Mouse (Mus musculus): ENCODE measurements around the gene Cds1. TPM values are rescaled to one million over a fixed set of nuclear protein-coding genes. Genes with fewer than 3 reads are reported as not detected.

The Cds1 gene
- total RNA-seq, 2 experiments from 2014 or later, result not detected

DNA sequence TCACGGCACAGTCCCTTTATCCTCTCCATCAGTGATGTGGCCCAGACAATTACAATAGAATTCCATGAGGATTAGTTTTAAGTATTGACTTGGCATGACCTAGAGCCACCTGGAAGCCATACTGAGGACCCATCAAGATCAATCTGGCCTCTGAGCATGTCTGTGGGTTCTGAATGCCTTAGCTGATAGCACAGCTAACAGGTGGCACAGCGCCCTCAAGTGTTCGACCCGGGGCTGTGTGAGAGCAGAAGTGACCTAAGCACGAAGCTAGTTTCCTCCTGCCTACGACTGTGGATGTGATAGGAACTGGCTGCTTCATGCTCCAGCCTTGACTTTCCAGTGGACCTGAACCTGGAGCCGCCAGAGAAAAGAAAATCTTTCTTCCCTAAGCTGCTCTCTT lies 89.7 kb downstream of the Cds1 start:
- ATAC-seq (replicated peaks; ENCODE audit: low FRiP score, low TSS enrichment, poor library complexity, severe bottlenecking), result 0 out of 2 replicates have a peak, but pooled peaks have one; percentile 32

DNA sequence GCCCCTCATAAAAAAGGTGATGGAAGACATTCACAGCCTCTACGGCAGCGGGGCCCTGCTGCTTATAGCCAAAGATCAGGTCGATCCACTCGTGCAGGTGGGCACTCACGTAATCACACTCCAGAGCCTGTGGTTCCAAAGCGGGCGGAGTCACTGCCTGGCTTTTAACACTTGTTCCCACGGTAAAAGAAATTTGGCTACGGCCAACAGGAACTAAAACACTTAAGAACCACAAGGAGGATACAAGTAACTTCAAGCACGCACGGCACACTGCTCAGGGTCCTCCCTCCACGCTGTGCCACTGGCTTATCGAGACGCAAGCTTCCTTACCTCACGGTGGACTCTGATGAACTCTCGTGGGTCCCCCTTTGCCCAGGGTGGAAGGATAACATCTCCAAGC lies 90.5 kb downstream of the Cds1 start:
- ATAC-seq (replicated peaks; ENCODE audit: low FRiP score, low TSS enrichment, poor library complexity, severe bottlenecking), result no peak

DNA sequence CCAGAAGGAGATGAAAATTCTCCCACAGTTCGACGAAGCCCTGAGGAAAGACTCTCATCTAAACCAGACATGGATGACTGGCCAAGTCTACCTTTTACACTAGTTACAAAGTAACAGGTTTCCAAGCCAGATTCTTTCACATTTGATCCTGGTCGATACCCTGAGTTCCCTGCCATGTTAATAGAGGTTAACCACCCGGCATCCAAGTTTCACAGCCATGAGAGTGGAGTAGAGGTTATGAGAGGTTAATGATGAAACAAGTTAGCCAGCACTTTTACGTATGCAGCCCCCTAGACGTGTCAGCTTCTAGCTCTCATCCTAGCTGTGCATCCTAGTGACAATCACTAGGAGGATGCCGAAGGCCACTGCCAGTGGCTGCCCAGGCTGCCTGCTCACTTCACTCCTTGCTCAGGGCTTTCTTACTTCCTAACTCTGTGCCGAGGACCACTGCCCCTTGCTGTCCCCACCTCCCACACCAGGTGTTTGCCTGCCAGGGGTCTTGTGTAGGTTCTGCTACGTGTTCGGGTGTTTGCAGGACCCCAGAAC lies 94.0 kb downstream of the Cds1 start:
- no peak for ATAC-seq (replicated peaks; ENCODE audit: low FRiP score, low TSS enrichment, poor library complexity, severe bottlenecking)

DNA sequence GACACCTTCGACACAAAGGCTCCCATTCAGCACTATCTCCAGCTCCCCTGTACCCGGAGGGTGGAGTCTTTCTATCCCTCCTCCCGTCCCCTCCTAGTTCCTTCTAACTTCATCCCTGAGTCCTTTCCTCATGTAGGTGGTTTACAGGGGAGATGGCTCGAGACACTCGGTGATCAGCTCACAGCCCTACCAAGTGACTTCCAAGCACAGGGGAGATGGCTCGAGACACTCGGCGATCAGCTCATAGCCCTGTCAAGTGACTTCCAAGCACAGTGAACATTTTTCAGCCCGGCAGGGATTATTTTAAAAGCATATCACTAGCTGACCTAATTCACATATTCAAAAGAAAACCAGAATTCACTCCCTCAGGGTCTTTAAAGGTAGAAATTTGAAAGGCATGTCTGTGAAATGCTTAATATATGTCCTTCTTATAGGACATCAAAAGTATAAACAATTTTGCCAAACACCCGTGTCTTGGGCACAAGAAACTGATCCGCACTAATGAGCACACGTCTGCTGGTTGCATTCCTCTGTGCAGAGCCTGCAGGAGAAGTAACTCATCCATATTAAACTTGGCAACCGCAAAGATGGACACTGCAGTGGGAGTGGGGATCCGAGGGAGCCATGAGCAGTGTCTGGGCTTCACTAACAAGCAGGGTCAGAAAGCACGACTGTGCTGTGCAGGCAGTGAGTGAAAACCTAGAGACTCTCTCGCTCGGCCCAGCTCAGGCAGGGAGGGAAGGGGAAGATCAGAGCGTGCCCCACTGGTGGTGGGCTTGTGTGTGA lies 97.0 kb downstream of the Cds1 start:
- no peak for ATAC-seq (replicated peaks; ENCODE audit: low FRiP score, low TSS enrichment, poor library complexity, severe bottlenecking)

DNA sequence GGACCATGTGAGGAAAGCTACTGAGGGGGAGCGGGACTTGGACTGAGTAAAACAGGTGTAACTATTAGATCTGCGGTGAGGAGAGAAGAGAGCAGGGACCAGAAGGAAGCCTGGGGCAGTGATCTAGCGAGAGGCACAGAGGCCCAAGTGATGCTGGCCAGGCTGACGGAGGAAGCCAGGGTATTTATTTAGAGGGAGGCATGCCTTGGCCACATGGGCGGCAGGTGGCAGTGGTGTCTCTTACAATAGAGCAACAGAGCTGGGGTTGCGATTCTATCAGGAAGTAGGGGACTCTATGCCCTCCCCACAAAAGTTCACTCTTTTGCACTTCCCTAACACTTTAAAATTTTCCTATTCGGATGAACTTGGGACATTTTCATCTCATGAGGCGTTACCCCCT lies 97.7 kb downstream of the Cds1 start:
- ATAC-seq (replicated peaks; ENCODE audit: low FRiP score, low TSS enrichment, poor library complexity, severe bottlenecking), result no peak

DNA sequence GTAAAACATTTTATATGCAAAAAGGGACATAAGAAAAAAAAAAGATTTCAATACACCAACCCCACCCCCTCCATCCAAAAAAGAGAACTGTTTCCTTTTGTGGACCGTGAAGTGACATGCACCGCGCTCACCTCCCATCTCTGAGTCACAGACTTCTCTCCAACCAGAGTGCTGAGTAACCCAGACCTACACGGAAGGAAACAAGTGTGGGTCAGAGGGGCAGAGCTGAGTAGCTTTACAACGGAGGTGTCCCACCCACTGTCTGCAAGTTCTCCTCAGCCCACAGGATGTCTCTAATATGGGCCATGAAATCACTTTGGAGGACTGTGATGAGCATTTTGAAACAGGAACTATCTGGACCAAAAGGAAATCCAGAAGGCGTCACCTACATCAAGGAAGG lies 99.0 kb downstream of the Cds1 start:
- no peak for ATAC-seq (replicated peaks; ENCODE audit: low FRiP score, low TSS enrichment, poor library complexity, severe bottlenecking)

DNA sequence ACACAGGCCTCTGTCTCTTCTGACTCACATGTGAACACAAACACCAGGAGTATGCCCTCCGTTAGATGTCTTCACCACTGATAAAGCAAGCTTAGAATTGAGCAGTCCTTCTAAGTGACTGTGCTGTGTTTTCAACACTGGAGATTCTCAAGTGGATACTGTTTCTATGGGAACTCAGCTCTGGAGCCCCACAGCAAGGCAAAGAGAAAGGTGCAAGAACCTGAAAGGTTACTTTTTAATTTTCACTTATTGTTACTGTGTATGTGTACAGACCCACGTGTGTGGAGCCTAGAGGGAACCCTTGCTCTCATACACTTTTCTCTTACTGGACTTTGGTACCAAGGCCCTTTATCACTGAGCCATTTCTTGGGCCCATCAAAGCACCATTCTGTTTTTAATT lies 101.8 kb downstream of the Cds1 start:
- ATAC-seq (replicated peaks; ENCODE audit: low FRiP score, low TSS enrichment, poor library complexity, severe bottlenecking), result no peak

Other genes starting within 250 kb of the Cds1 start
- not detected in 2 replicates for gene Nkx6-1, start 100.1 kb upstream of the Cds1 start, total RNA-seq (2014; fragmentation: Nextera tagmentation)
- not detected in 2 replicates for gene Nkx6-1, start 100.1 kb upstream of the Cds1 start, total RNA-seq (2017)